Mouse (Mus musculus) layer of hippocampus, adult 8-10 months (tissue): ENCODE measurements around the gene Fam221b. TPM values are rescaled to one million over a fixed set of nuclear protein-coding genes. Genes with fewer than 3 reads are reported as not detected.
A peak's percentile ranks its signal among the peaks of the same experiment; 100 is the strongest.

Experiments used
- DNase-seq, 2 experiments: peaks; one replicate each; pipeline ENCODE4 v3.0.0; 2022; ENCODE audit warnings: low spot score in 2 of 2
- total RNA-seq, 4 experiments: library from RNA; stranded (reverse); gene quantifications; 2 replicates each; pipeline ENCODE4 v1.2.4; 2022

Fam221b gene
- total RNA-seq: 1 to 10 TPM in 3 of 4 experiments, under 1 TPM in 1; 0.84 to 1.5 (median 1.1) TPM

DNA sequence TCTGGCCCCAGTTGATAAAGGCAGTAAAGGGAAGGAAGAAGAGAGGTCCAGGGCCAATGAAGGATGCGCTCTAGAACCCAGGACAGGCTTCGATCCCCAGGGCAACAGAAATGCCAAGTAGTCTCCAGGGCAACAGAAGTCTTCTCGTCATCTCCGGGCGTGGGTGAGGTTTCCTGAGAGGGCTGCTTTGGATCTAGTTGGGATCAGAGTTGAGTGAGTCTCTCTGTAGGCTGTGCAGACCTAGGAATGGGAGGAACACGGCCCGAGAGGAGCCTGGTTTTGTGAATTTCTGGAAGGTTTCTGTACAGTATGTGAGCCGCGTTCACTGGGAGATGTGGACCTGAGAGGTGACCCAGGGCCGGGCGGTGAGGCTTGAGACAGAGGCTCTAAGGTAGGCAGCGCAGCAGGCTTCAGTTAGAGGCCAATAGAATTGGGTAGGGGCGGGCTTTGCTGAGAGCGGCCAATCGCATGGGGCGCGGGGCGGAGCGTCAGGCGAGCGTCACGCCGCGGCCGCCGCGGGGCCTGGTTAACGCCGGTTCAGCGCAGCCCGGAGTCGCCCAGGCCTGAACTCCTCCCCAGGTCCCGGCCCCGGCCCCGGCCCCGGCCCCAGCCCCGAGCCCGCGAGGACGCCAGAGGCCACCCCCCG, at the start of gene Fam221b, which contains the start of gene Tmem8b:
TSS of gene Fam221b (minus strand) at position 364 of the 646 bp plus-strand sequence.
TSS of gene Tmem8b (plus strand) at position 190 of the 646 bp plus-strand sequence.
- DNase-seq: peak; percentile 82 to 89

DNA sequence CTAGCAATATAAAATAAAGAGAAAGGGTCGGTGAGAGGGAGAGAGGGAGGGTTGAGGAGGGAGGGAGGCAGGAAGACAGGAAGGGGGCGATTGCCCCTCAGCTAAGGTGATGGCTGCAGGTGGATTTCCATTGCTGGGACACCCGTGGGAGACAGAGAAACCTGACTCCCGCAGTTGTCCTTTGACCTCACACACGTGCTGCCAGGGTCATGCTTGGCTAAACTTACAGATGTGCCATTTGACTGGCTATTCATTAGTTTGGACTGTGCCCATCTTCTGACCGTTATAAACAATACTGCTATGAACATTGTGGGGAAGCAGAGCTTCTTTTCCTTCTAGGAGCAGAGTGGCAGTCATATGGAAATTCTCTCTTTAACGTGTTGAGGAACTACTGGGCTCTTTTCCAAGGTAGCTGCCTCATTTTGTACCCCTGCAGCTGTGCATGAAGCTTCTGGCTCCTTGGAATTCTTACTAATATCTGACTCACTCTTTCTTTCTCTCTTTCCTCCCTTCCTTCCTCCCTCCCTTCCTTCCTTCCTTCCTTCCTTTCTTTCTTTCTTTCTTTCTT, 44.8 kb upstream of the Fam221b start:
- no peak for DNase-seq

DNA sequence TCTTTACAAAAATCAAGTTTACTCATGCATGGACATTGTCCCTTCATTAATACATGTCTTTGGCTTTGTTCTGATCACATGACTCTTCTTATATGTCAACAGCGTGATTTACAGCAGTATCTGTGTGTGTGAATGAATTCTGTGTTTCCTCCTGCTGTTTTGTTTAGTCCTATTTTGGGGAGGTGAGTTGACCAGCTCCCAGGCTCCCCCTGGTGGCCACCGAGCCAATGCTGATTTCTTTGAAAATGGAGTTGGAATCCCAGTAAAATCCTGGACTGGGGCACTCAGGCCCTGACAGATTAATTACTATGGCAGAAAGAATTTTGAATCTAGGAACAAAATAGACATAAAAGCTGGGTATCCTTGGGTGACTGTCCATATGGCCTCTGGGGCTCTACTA, 42.9 kb upstream of the Fam221b start:
- peak in 1 of 2 experiments; percentile 78 for DNase-seq

- no peak for DNase-seq
Measured at GRCm38 (mm10) chr4:43709869-43710268, 40.9 kb upstream of the Fam221b start, which contains the start of gene Olfr71. Olfr71 (minus strand) TSS chr4:43710255.

DNA sequence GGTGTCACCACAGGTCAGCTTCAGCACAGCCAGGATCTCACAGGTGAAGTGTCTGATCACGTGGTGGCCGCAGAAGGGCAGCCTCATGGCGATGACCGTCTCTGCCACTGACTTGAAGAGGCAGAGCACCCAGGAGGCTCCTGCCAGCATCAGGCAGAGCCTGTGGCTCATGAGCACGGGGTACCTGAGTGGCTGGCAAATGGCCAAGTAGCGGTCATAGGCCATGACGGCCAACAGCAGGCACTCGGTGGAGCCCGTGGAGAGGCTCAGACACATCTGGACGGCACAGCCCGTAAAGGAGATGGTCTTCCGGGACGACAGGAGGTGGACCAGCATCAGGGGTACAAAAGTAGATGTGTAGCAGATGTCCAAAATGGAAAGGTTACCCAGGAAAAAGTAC, 37.0 kb upstream of the Fam221b start:
- no peak for DNase-seq

DNA sequence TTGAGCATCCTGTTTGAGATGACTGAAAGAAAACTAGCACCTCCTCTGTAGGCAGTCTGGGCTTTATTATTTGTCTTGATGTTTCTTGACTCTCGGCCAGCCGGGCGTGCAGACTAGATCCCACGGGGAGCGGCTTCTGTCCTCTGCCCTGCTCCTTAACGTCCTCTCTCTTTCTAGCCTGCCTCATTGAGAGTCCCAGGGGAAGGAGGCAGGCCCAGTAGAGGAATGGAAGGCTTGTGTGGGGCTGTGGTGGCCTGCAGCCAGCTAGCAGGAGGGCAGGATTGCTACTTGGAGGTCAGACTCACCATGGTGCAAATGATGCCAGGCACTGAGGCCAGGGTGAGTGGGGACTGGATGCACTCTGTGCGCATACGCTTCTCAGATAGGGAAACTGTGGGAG, 34.9 kb upstream of the Fam221b start:
- DNase-seq: no peak

GRCm38 (mm10) chr4:43703439-43703838, 34.5 kb upstream of the Fam221b start:
- DNase-seq: no peak

- no peak for DNase-seq
Measured at GRCm38 (mm10) chr4:43700707-43701106, 31.8 kb upstream of the Fam221b start, which contains the start of gene Olfr70. Olfr70 (minus strand) TSS chr4:43700807.

- DNase-seq: no peak
Measured at GRCm38 (mm10) chr4:43696561-43696960, 27.6 kb upstream of the Fam221b start.

DNA sequence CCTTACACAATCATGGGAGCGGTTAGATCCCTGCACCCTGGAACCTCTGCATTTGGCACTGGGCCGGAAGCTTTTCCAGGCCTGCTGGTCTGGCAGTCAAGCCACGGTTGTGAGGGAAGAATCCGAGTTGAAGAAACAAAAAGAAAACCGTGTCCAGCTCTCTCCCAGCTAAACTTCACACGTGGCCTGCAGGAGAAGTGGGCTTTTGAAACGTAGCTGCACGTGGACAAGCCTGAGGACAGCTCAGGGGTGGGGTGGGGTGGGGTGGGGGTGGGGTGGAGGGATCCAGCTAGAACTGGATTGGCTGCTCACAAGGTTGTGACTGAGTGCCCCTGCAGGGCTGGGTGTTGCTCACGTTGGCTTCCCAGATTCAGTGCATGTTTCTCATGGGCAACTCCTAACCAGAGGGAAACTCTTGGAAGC, 26.3 kb upstream of the Fam221b start:
- DNase-seq: no peak

GRCm38 (mm10) chr4:43694439-43695248, 25.7 kb upstream of the Fam221b start:
- no peak for DNase-seq

DNA sequence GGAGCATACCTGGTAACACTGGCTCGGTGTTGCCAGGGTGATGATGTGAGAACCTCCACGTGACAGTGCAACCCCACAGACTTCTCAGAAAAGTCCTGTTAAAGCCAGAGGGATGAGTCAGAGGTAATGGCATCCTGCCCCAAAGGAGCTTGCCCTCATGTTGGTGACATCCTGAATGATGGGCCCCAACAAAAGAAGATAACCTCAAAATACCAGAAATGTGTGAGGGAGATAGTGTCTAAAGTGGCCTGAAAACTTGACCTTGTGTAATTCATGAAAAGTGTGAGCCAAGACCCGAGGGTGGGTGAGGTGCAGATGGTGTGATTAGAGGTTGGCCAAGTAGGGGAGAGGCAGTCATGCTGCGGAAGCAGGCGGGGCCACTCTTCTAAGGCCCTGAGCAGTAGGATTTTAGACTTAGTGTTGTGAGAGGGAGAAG, 24.9 kb upstream of the Fam221b start:
- no peak for DNase-seq

GRCm38 (mm10) chr4:43691026-43691425, 22.1 kb upstream of the Fam221b start:
- no peak for DNase-seq

DNA sequence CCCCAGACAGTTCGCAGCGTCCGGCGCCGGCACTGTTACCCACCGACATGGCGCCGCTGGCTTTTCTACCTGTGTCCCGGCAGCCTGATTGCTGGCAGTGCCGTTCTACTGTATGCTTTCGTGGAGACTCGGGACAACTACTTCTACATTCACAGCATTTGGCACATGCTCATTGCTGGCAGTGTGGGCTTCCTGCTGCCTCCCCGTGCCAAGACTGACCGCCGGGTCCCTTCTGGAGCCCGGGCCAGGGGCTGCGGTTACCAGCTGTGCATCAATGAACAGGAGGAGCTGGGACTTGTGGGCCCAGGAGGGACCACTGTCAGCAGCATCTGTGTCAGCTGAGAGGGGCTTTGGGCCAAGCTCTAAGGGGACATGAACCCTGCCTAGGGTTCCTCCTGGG, 21.1 kb upstream of the Fam221b start:
- DNase-seq: no peak

GRCm38 (mm10) chr4:43679416-43680043, 10.6 kb upstream of the Fam221b start:
- no peak for DNase-seq

DNA sequence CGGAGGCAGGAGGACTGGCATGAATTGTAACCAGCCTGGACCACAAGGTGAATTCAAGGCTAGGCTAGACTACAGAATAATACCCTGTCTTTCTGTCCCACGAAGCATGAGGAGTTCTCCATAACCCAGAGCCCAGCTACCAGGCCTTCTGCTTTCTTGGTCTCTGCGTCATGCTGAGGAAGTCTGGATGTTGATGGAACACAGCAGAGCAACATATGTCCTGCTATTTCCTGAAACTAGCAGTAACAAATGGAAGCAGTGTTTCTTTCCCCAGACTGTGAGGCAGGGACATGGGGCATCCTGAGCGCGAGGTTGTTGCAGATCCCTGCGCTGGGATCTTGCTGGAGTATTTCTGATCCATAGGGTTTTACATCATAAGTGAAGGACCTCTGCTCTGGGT, 9.6 kb upstream of the Fam221b start:
- DNase-seq: no peak

DNA sequence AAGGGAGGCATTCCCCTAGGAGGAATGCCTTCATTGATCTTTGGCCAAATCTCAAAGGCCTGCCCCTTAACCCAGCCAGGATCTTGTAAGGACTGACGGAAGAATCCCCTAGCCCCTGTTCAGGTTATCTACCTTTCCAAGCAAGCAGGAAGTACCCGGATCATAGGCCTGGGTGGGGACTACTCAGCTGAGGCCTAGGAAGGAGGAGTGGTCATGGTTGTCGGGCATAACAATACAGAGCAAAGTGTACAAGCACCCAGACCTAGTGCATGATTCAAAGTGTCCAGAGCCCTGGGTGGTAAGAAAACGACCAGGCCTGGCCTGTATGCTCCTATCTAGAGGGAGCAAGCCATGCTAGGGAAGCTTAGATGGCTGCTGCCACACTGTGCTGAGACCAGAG, 6.7 kb upstream of the Fam221b start:
- DNase-seq: no peak

DNA sequence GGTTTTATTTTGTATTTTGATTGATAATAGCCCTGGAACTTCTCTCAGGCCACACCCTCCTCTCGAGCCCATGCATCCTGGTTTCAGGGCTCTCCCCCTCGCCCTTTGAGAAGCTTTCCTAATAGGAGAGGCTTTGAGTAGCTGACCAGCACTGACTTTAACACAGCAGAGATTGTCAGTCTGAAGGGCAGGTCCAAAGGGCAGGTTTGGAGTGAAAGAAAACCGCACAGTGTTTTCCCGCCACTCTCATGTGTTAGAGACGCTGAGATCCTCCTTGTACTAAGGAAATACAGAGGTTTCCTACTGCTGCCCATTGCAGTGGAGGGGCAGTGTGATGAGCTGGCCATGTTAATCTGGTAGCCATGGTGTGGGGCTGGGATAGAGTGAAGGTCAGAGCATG, 6.0 kb upstream of the Fam221b start:
- no peak for DNase-seq

DNA sequence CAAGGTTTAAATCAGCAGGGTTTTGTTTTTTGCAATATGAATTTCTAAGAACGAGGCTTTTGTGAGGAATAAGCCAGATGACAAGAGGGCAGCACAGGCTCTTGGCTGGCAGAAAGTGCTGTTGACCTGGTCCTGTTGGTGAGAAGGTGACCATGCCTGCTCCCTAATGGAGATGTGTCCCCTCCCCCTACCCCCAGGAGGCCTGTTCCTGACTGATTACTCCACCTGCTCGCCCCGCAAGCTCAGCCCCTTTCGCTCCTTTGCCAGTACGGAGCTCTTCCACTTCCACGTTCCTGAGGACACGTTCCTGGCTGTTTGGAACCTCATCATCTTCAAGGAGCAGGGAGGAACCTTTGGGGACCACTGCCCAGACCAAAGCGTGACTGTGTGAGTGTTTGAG, 4.8 kb upstream of the Fam221b start:
- no peak for DNase-seq

GRCm38 (mm10) chr4:43672070-43672469, 3.1 kb upstream of the Fam221b start:
- DNase-seq: peak; percentile 80 to 91

DNA sequence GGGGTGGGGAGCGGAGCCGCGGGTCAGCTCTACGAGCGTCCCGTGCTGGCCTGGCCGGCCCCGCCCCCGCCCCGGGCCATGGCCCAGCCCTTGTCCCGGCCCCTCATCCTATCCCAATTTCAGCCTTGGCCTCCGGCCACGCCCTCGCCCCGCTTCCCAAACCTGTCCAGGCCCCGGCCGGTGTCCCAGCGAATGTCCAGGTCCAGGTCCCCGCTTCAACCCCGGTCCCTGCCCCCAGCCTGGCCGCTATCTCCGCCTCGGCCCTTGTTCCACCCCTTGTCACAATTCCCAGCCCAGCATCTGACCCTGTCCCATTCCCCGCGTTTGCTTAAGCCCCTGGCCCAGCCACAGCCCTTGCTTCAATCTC, 466 bp upstream of the Fam221b start:
- no peak for DNase-seq

DNA sequence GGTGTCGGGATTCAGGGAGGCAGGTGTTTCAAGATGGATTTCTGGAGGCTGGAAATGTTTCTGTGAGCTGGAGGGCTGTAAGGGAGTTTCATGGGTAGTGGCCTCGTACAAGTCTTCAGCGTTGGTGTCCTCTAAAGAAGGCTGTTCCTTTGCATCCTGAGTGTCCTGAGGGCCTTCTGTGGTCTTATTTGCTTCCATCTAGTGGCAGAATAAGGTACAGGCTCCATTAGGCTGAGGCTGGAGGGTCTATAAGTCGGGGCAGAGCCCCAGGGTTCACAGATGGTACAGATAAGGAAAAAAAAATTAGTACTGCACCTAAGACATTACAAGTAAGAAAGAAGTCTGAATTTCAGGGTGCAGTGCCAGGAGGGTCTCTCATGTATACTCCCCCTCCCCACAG, 2.5 kb downstream of the Fam221b start:
- DNase-seq: no peak
